19 mouse cellular contexts compared by ENCODE assay signal in genomic region chr6:117206834-117207233, GRCm38 (mm10). TPM values are rescaled to one million over a fixed set of nuclear protein-coding genes. Genes with fewer than 3 reads are reported as not detected.
"Had no signal": no experiment of that assay in that cellular context is flagged by ENCODE, and none has a peak within 500 bp of the region (broad histone marks: within the 10 kb centered on the region; RNA-seq: fewer than 3 reads in every experiment).

No protein-coding gene starts in this region.

- ATAC-seq: liver, postnatal 0 days; lung, postnatal 0 days; midbrain, embryonic 13.5 days; midbrain, embryonic 16.5 days had no signal

- H3K27ac ChIP-seq: lung, embryonic 15.5 days; macrophage; midbrain, embryonic 13.5 days; neural tube, embryonic 12.5 days; stomach, embryonic 15.5 days; stomach, postnatal 0 days had no signal

- H3K27me3 ChIP-seq: lung, embryonic 15.5 days; megakaryocyte, embryonic 14.5 days; midbrain, embryonic 13.5 days; neural tube, embryonic 12.5 days; stomach, embryonic 15.5 days had no signal

- H3K4me3 ChIP-seq: lung, embryonic 15.5 days; megakaryocyte, embryonic 14.5 days; midbrain, embryonic 13.5 days; neural tube, embryonic 12.5 days; stomach, embryonic 15.5 days had no signal

- H3K4me2 ChIP-seq: lung, embryonic 15.5 days; midbrain, embryonic 11.5 days; midbrain, embryonic 13.5 days; neural tube, embryonic 12.5 days; stomach, embryonic 15.5 days had no signal

- H3K9me3 ChIP-seq: lung, embryonic 15.5 days; megakaryocyte, embryonic 14.5 days; midbrain, embryonic 13.5 days; neural tube, embryonic 12.5 days; stomach, embryonic 15.5 days had no signal

- H3K4me1 ChIP-seq: megakaryocyte, embryonic 14.5 days; midbrain, embryonic 13.5 days; neural tube, embryonic 12.5 days had no signal

- H3K9ac ChIP-seq: liver, postnatal 0 days; lung, embryonic 15.5 days; midbrain, embryonic 13.5 days; neural tube, embryonic 12.5 days; stomach, embryonic 15.5 days had no signal

- DNase-seq: liver, postnatal 0 days; lung, adult 2 months; lung, postnatal 14 days; lung, postnatal 36 days; right cerebral cortex, postnatal 14 days; thymus, adult 2 months; thymus, postnatal 25 days; thymus, postnatal 4 days had no signal

- H3K36me3 ChIP-seq: lung, embryonic 15.5 days; midbrain, embryonic 13.5 days; neural tube, embryonic 12.5 days; stomach, embryonic 15.5 days had no signal

RNA-seq across cellular contexts. Expression of gene Cxcl12, which starts 38.5 kb away (rescaled TPM):
- total RNA-seq: neutrophil, adult 5-6 weeks had no signal
